Mouse (Mus musculus) heart, embryonic 14.5 days (tissue): ENCODE data around the gene Tnrc18. TPM values are rescaled to one million over a fixed set of nuclear protein-coding genes. Genes with fewer than 3 reads are reported as not detected.

ENCODE experiments used
- ATAC-seq: fragments of 200-750 bp; cut with Nextera tagmentation; 2 replicates; pipeline ENCODE4 v1.8.0; 2017; ENCODE audit warnings: low read depth, moderate TSS enrichment; ENCODE audit not compliant: insufficient number of reproducible peaks, insufficient read depth, low FRiP score
- H3K27ac ChIP-seq, 2 experiments: fragments of 200-500 bp in 1 of 2; fragments of 300-500 bp in 1 of 2; sonication (generic) in 1 of 2; replicated peaks in 1 of 2; 2 replicates each; pipeline ENCODE4 v1.5.1; 2012 to 2014; ENCODE audit warnings: low read depth in 2 of 2, low read length in 2 of 2, control low read depth in 1 of 2, mild to moderate bottlenecking in 1 of 2, mixed read lengths in 1 of 2; ENCODE audit not compliant: control insufficient read depth in 1 of 2, insufficient read depth in 1 of 2
- H3K27me3 ChIP-seq: fragments of 300-500 bp; sonication (generic); 2 replicates; pipeline ENCODE4 v1.6.1; 2014; ENCODE audit warnings: mild to moderate bottlenecking, low read length, control low read depth; ENCODE audit not compliant: control insufficient read depth, insufficient read depth
- H3K36me3 ChIP-seq: fragments of 300-500 bp; sonication (generic); 2 replicates; pipeline ENCODE4 v1.6.1; 2014; ENCODE audit warnings: mild to moderate bottlenecking, control low read depth, low read length, mixed read lengths; ENCODE audit not compliant: control insufficient read depth, insufficient read depth
- H3K4me1 ChIP-seq, 2 experiments: fragments of 200-500 bp in 1 of 2; fragments of 300-500 bp in 1 of 2; sonication (generic) in 1 of 2; 2 replicates each; pipeline ENCODE4 v1.6.1; 2012 to 2014; ENCODE audit warnings: low read length in 2 of 2, control low read depth in 1 of 2, mixed read lengths in 1 of 2; ENCODE audit not compliant: control insufficient read depth in 2 of 2, insufficient read depth in 2 of 2
- H3K4me2 ChIP-seq: fragments of 300-500 bp; sonication (generic); 2 replicates; pipeline ENCODE4 v1.6.1; 2014; ENCODE audit warnings: mild to moderate bottlenecking, low read length
- H3K4me3 ChIP-seq, 2 experiments: fragments of 200-500 bp in 1 of 2; fragments of 300-500 bp in 1 of 2; sonication (generic) in 1 of 2; 2 replicates each; pipeline ENCODE4 v1.5.1; 2012 to 2014; ENCODE audit warnings: low read length in 2 of 2, mild to moderate bottlenecking in 2 of 2, control low read depth in 1 of 2, low read depth in 1 of 2, moderate library complexity in 1 of 2; ENCODE audit not compliant: control insufficient read depth in 1 of 2, insufficient read depth in 1 of 2
- H3K9ac ChIP-seq: fragments of 300-500 bp; sonication (generic); 2 replicates; pipeline ENCODE4 v1.6.1; 2014; ENCODE audit warnings: mild to moderate bottlenecking, low read length
- H3K9me3 ChIP-seq: fragments of 300-500 bp; sonication (generic); 2 replicates; pipeline ENCODE4 v1.6.1; 2016; ENCODE audit warnings: low read length, control low read depth; ENCODE audit not compliant: control insufficient read depth
- WGBS: fragments of 180-500 bp; shearing (Covaris S2); extraction: QIAGEN DNeasy Blood & Tissue Kit; methylation state at CpG from one replicate; pipeline ENCODE4 v1.1.7; 2014; 5-methylcytosine and 5-hydroxymethylcytosine counted together
- polyA plus RNA-seq: library from polyadenylated mRNA; unstranded; fragments of >200 nt; fragmentation: Nextera tagmentation; extraction: Ambion mirVana; gene quantifications from 2 replicates; pipeline ENCODE4 v1.2.1, GENCODE M21; 2014

Gene Tnrc18
- polyA plus RNA-seq, 1 experiment from 2014 or later, result 31.0 TPM

- no peak overlapping the region for H3K4me2 ChIP-seq
- no peak overlapping the region for H3K4me3 ChIP-seq
- H3K9me3 ChIP-seq, result no peaks in the 10 kb centered on the region
- H3K9ac ChIP-seq, result no peak overlapping the region
- H3K27ac ChIP-seq, result peak overlapping the region; percentile 12 to 66; a peak in 3 of 4 replicates
- WGBS, result 44% methylated on average over 10 of the region's 10 CpGs
- H3K4me1 ChIP-seq, result peaks cover 23 to 39% of the 10 kb centered on the region in 2 experiments
- H3K27me3 ChIP-seq, result no peaks in the 10 kb centered on the region
- H3K36me3 ChIP-seq, result peaks cover 87% of the 10 kb centered on the region
- ATAC-seq, result no peak
Observed at GRCm38 (mm10) chr5:142768352-142769267, 48.9 kb downstream of the Tnrc18 start.

- H3K36me3 ChIP-seq, result peaks cover 87% of the 10 kb centered on the region
- no peak overlapping the region for H3K4me2 ChIP-seq
- H3K4me3 ChIP-seq, result no peak overlapping the region
- H3K9ac ChIP-seq, result no peak overlapping the region
- H3K9me3 ChIP-seq, result no peaks in the 10 kb centered on the region
- ATAC-seq, result no peak; the same call in 1 of the 2 replicates
- WGBS, result 16% methylated on average over 7 of the region's 7 CpGs
- no peaks in the 10 kb centered on the region for H3K27me3 ChIP-seq
- peaks cover 23 to 39% of the 10 kb centered on the region in 2 experiments for H3K4me1 ChIP-seq
- no peak overlapping the region for H3K27ac ChIP-seq
Observed at GRCm38 (mm10) chr5:142767937-142768336, 49.5 kb downstream of the Tnrc18 start.

- H3K27me3 ChIP-seq, result no peaks in the 10 kb centered on the region
- 89% methylated on average over 3 of the region's 3 CpGs for WGBS
Observed at GRCm38 (mm10) chr5:142766708-142767107, 50.8 kb downstream of the Tnrc18 start.

GRCm38 (mm10) chr5:142764889-142765288 is 52.6 kb downstream of the Tnrc18 start:
- H3K27me3 ChIP-seq, result no peaks in the 10 kb centered on the region
- no peak overlapping the region for H3K4me2 ChIP-seq
- H3K27ac ChIP-seq, result no peak overlapping the region
- no peak for ATAC-seq
- H3K9me3 ChIP-seq, result no peaks in the 10 kb centered on the region
- H3K4me3 ChIP-seq, result no peak overlapping the region
- 81% methylated on average over 15 of the region's 15 CpGs for WGBS
- H3K9ac ChIP-seq, result no peak overlapping the region
- H3K4me1 ChIP-seq, result peaks cover 11 to 16% of the 10 kb centered on the region in 2 experiments; a peak in 3 of 4 replicates
- H3K36me3 ChIP-seq, result peaks cover 91% of the 10 kb centered on the region

More at GRCm38 (mm10) chr5:142766708-142767107, 50.8 kb downstream of the Tnrc18 start:
- peaks cover 22 to 33% of the 10 kb centered on the region in 2 experiments for H3K4me1 ChIP-seq
- H3K4me3 ChIP-seq, result no peak overlapping the region
- H3K36me3 ChIP-seq, result peaks cover 87% of the 10 kb centered on the region
- H3K27ac ChIP-seq, result no peak overlapping the region
- no peak overlapping the region for H3K9ac ChIP-seq
- ATAC-seq, result no peak
- no peaks in the 10 kb centered on the region for H3K9me3 ChIP-seq
- no peak overlapping the region for H3K4me2 ChIP-seq

GRCm38 (mm10) chr5:142764306-142764705 is 53.2 kb downstream of the Tnrc18 start:
- Histone ChIP-seq H3K9me3 (no peaks in the 10 kb centered on the region), H3K4me1 (peaks cover 6 to 11% of the 10 kb centered on the region in 2 experiments; a peak in 3 of 4 replicates), H3K27ac (no peak overlapping the region), H3K4me2 (no peak overlapping the region), H3K4me3 (no peak overlapping the region), H3K9ac (no peak overlapping the region), H3K27me3 (no peaks in the 10 kb centered on the region), H3K36me3 (peaks cover 91% of the 10 kb centered on the region)
- no peak for ATAC-seq
- WGBS, result 59% methylated on average over 11 of the region's 11 CpGs

- no peak for ATAC-seq
- 94% methylated on average over 21 of the region's 21 CpGs for WGBS
- Histone ChIP-seq H3K4me3 (no peak overlapping the region), H3K27ac (no peak overlapping the region), H3K36me3 (peaks cover 99% of the 10 kb centered on the region), H3K9ac (no peak overlapping the region), H3K27me3 (no peaks in the 10 kb centered on the region), H3K9me3 (no peaks in the 10 kb centered on the region), H3K4me1 (no peaks in the 10 kb centered on the region), H3K4me2 (no peak overlapping the region)
Observed at GRCm38 (mm10) chr5:142762082-142762807, 55.2 kb downstream of the Tnrc18 start.

- H3K36me3 ChIP-seq, result peaks cover 99% of the 10 kb centered on the region
- no peak overlapping the region for H3K4me3 ChIP-seq
- 90% methylated on average over 16 of the region's 16 CpGs for WGBS
- H3K4me2 ChIP-seq, result no peak overlapping the region
- H3K9ac ChIP-seq, result no peak overlapping the region
- H3K4me1 ChIP-seq, result no peaks in the 10 kb centered on the region
- H3K9me3 ChIP-seq, result no peaks in the 10 kb centered on the region
- no peak overlapping the region for H3K27ac ChIP-seq
- no peak for ATAC-seq
- H3K27me3 ChIP-seq, result no peaks in the 10 kb centered on the region
Observed at GRCm38 (mm10) chr5:142761326-142761983, 56.0 kb downstream of the Tnrc18 start.
